Mouse (Mus musculus) megakaryocyte, embryonic 14.5 days (primary cell): ENCODE measurements around the gene Ldlrad1. TPM values are rescaled to one million over a fixed set of nuclear protein-coding genes. Genes with fewer than 3 reads are reported as not detected.
A peak's percentile ranks its signal among the peaks of the same experiment; 100 is the strongest.

Experiments
- H3K27me3 ChIP-seq: replicated peaks from 2 replicates; pipeline ENCODE3; 2012; ENCODE audit warnings: inconsistent platforms
- H3K36me3 ChIP-seq: replicated peaks from 2 replicates; pipeline ENCODE3; 2012; ENCODE audit warnings: low read length, inconsistent platforms, mixed read lengths
- H3K4me1 ChIP-seq: 2 replicates; pipeline ENCODE4 v1.6.1; 2012; ENCODE audit warnings: inconsistent platforms
- H3K4me3 ChIP-seq: replicated peaks from 2 replicates; pipeline ENCODE3; 2012; ENCODE audit warnings: moderate library complexity, mild to moderate bottlenecking, inconsistent platforms
- H3K9me3 ChIP-seq: 2 replicates; pipeline ENCODE4 v1.6.1; 2012; ENCODE audit warnings: inconsistent platforms
- FLI1 ChIP-seq: IDR thresholded peaks from 2 replicates; pipeline ENCODE4 v1.6.1; 2012; ENCODE audit warnings: low read length, inconsistent platforms, mixed read lengths
- GATA1 ChIP-seq: IDR thresholded peaks from 3 replicates; pipeline ENCODE4 v1.6.1; 2012; ENCODE audit warnings: mixed read lengths, low read length, inconsistent platforms, borderline replicate concordance
- polyA plus RNA-seq: library from polyadenylated mRNA; stranded (reverse); fragments of >175 nt; gene quantifications from 2 replicates; pipeline ENCODE4 v1.2.3, GENCODE M21; 2012; ENCODE audit warnings: low replicate concordance; ENCODE audit not compliant: insufficient read depth

The Ldlrad1 gene
- polyA plus RNA-seq, 1 experiment, result 0.17 TPM

DNA sequence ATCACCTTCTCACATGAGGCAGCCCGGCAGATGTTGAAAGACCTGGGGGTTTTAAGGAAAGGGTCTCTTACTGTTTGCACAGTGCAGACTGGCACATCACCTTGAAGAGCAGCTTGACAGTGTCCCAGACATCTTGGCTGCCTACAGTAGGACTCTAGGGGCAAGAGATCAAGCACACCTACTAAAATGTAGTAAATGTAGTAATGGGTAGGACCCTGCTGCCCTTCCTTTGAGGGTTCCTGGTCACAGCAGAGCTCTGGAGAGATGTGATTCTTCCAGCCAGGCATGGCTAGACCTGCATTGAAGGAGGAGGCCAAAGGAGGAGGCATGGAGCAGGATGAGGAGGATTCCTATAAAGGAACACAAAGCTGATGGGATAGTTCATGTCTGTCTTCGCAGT lies 2.0 kb upstream of the Ldlrad1 start:
- TF ChIP-seq GATA1 (no peak), FLI1 (no peak)
- H3K36me3 ChIP-seq, result peaks cover 81% of the 10 kb centered on the region

DNA sequence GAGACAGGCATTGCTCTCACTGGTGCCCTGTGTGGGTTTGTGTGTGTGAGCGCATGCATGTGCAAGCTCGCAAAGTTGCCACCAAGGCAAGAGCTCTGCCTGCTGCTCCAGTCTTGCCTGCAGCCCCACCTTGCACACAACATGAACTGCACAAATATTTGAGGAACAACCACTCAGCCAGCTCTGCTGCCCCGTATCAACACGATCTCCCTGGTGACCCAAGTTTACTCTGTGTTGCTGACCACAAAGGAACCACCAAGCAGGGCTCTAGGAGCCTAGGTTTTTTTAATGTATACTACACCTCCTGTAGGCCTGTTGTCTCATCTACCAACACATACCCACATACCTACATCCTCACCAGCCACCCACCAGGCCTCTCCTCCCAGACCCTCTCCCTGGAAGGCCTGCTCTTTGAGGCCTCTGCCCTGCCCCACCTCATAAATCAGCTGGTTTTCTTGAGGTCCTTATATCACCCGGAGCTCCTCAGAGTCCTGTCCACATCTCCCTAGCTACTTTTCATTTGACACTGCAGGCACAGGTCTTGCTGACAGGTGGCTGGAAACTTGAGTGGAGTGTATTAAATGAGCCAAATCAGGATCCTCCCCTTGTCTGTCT lies 1.6 kb downstream of the Ldlrad1 start:
- H3K27me3 ChIP-seq, result peaks cover 13% of the 10 kb centered on the region
- no peak overlapping the region for H3K4me3 ChIP-seq
- no peaks in the 10 kb centered on the region for H3K9me3 ChIP-seq
- H3K4me1 ChIP-seq, result peaks cover 34% of the 10 kb centered on the region
- TF ChIP-seq GATA1 (no peak), FLI1 (no peak)
- peaks cover 58% of the 10 kb centered on the region for H3K36me3 ChIP-seq

More for the DNA sequence above, 2.0 kb upstream of the Ldlrad1 start:
- no peak overlapping the region for H3K4me3 ChIP-seq
- no peaks in the 10 kb centered on the region for H3K27me3 ChIP-seq
- no peaks in the 10 kb centered on the region for H3K9me3 ChIP-seq
- H3K4me1 ChIP-seq, result peaks cover 35% of the 10 kb centered on the region

DNA sequence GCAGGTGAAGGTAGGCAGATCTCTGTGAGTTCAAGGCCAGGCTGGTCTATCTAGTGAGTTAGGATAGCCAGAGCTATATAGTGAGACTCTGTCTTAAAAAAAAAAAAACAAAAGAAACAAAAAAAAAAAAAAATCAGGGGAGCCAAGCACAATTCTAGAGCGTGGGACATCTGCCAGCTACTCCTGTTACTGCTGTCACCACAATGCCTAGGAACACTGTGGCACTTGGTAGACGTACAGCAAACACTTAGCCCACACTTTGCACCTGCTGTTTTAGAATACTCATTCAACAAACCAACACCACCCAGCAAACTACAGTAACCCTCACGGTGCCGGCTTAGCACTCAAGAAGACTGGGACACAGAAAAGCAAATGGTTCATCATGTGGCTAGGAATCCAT lies 2.5 kb downstream of the Ldlrad1 start:
- Histone ChIP-seq H3K4me3 (no peak overlapping the region), H3K27me3 (peaks cover 13% of the 10 kb centered on the region), H3K36me3 (peaks cover 54% of the 10 kb centered on the region), H3K4me1 (peaks cover 35% of the 10 kb centered on the region), H3K9me3 (no peaks in the 10 kb centered on the region)
- TF ChIP-seq FLI1 (no peak), GATA1 (no peak)

DNA sequence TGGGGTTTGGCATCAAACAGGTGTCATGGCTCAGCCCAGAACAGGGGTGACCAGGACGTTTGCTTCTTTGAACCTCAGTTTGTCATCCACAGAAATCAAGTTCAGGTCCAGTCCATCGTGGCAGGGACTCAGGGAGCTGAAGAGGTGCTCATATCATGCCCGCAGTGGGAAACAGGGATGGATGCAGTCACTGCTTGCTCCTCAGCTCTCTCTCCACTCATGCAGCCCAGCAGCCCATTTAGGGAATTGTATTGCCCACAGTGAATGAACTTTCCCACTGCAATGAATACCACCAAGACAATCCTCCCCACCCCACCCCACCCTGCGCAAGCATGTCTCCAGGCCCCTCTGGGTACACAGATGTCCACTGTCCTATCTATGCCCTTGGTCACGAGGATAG lies 3.0 kb downstream of the Ldlrad1 start:
- H3K4me1 ChIP-seq, result peaks cover 40% of the 10 kb centered on the region
- H3K36me3 ChIP-seq, result peaks cover 50% of the 10 kb centered on the region
- H3K4me3 ChIP-seq, result no peak overlapping the region
- H3K9me3 ChIP-seq, result no peaks in the 10 kb centered on the region
- TF ChIP-seq GATA1, result no peak
- no peak for TF ChIP-seq FLI1
- peaks cover 14% of the 10 kb centered on the region for H3K27me3 ChIP-seq

DNA sequence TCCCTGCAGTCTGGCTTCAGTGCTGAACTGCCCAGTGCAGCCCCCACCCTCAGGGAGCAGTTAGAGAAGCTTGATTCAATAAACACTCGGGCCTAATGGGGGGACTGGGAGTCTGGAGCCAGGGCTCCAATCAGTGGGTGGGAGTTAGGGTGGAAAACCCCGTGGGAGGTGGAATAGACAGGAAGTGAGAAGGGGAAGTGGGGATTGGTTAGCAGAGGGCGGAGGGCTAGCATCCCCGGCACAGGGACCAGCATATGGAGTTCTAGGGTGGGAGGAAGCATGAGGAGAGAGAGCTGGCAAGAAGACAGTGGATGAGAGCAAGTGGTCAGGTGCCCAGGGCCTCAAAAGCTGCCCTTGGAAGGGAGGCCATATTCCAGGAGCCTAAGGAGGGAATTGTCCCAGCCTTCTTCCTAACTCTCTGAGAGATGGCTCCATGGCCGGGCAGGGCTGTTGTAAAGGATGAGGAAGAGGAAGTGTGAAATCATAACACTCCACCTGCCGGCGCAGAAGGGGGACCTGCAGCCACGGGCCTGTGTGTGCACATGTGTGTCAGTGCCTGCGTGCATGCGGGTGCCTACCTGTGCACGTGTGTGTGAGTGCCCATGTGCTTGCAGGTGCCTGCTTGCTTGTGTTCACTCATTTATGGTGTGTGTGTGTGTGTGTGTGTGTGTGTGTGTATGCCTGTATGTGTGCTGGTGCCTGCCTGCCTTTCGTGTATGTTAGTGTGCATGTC lies 4.5 kb downstream of the Ldlrad1 start:
- H3K9me3 ChIP-seq, result no peaks in the 10 kb centered on the region
- H3K4me1 ChIP-seq, result peaks cover 51% of the 10 kb centered on the region
- peak overlapping the region; percentile 51 for H3K4me3 ChIP-seq
- TF ChIP-seq FLI1 (no peak), GATA1 (no peak)
- peaks cover 35% of the 10 kb centered on the region for H3K36me3 ChIP-seq
- H3K27me3 ChIP-seq, result peaks cover 23% of the 10 kb centered on the region

DNA sequence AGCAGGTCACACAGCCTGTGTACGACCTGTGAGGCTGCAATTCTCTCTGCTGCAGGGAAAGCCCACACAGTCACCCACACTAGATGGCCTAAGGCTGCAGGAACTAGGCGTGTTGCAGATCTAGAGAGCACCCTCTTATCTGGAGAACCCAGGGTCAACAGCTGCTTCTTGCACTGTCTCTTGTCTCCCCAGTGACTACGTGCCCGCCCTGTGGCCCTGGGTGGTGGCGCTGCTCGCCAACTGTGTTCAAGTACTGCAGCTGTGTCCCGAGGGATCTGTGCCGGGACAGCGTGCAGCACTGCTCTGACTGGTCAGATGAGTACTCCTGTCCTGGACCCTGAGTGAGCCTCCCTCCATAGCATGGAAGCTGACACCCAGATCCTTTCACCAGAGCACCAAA lies 8.6 kb downstream of the Ldlrad1 start:
- peaks cover 23% of the 10 kb centered on the region for H3K27me3 ChIP-seq
- H3K4me1 ChIP-seq, result peaks cover 27% of the 10 kb centered on the region
- H3K4me3 ChIP-seq, result no peak overlapping the region
- H3K36me3 ChIP-seq, result peaks cover 16% of the 10 kb centered on the region
- no peak for TF ChIP-seq FLI1
- no peak for TF ChIP-seq GATA1
- no peaks in the 10 kb centered on the region for H3K9me3 ChIP-seq

DNA sequence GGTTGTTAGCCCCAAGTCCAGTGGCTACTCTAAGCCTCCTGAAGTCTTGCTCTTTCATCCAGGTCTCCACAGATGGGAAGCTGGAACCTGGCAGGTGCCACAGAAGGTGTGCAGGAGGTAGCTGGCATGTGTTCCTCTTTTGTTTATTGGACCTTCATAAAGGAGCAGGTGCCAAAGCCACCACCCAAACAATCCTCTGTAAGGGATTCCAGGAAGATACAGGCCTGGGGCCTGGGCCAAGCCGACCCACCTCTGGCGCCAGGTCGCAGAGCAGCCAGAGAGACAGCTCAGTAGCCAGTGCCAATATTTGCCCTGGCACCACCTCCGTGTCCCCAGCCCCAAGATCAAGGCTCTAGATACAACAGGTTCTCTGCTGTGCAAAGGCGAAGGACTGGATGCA lies 12.5 kb downstream of the Ldlrad1 start:
- H3K4me1 ChIP-seq, result peaks cover 39% of the 10 kb centered on the region
- H3K4me3 ChIP-seq, result no peak overlapping the region
- H3K36me3 ChIP-seq, result no peaks in the 10 kb centered on the region
- peaks cover 23% of the 10 kb centered on the region for H3K27me3 ChIP-seq
- TF ChIP-seq FLI1, result no peak
- TF ChIP-seq GATA1, result no peak
- H3K9me3 ChIP-seq, result no peaks in the 10 kb centered on the region

DNA sequence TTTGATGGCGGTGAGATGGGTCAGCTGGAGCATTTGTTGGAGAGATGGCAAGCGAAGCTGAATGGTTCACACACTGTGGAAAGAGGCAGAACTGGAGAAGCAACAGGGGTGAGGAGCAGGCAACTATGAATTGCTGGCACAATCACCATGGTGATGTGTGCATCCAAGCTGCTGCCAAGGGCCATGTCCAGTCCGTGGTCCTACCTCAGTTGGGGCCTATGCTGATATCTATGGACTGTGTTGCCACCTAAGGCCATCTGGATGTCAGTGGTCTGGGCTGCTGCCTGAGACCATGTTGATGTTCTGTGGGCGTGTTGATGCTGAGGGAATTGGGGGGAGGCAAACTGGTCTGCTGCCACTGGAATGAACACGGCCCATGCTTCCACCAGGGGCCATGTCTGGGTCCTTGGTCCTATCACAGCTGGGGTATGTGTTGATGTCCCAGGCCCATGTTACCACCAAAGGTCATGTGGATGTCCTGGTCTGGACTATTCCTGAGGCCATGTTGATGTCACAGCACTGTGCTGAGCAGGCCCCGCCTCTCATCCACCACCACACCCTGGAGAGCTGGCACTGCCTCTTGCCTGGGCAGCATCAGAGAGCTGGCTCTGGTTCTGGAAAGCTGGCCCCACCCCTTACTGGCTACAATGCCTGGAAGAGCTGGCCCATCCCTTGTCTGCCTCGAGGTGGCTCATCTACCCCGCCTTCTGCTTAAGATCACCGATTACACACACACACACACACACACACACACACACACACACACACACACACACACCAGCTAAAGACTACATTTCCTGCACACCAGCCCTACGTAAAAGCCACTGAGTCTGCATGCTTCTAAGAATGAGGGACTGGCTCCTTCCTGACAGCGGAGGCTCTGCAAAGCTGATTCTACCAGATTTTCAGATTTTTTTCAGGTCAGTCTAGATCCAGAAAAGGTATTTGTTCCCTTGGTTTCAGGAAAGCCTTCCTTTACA lies 14.5 kb downstream of the Ldlrad1 start:
- no peak for TF ChIP-seq GATA1
- no peak for TF ChIP-seq FLI1
- Histone ChIP-seq H3K36me3 (no peaks in the 10 kb centered on the region), H3K4me3 (no peak overlapping the region), H3K9me3 (no peaks in the 10 kb centered on the region), H3K27me3 (peaks cover 14% of the 10 kb centered on the region), H3K4me1 (peaks cover 23% of the 10 kb centered on the region)

DNA sequence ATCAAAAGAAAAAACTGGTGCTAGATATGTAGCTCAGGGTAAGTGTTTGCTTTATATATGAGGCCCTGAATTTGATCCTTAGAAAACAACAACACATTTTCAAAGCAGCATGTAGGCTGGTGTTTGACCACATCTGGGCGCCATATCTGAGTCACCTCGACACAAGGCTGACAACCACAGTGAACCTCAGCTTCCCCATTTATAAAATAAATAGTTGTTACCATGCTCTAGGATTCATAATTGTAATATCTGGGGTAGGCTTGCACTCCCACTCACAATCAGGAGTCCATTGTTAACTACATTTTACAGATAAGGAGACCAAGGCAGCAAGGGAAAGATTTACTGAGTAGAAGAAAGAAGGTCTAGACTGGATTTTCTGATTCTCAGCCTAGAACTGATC lies 17.3 kb downstream of the Ldlrad1 start:
- Histone ChIP-seq H3K9me3 (no peaks in the 10 kb centered on the region), H3K36me3 (peaks cover 2% of the 10 kb centered on the region), H3K4me3 (no peak overlapping the region), H3K4me1 (peaks cover 23% of the 10 kb centered on the region), H3K27me3 (peaks cover 12% of the 10 kb centered on the region)
- no peak for TF ChIP-seq GATA1
- no peak for TF ChIP-seq FLI1
